Mouse (Mus musculus) urinary bladder, adult 2 months (tissue): ENCODE measurements around the gene Smyd3. TPM values are rescaled to one million over a fixed set of nuclear protein-coding genes. Genes with fewer than 3 reads are reported as not detected.

Experiments
- DNase-seq: peaks from one replicate; pipeline ENCODE4 v3.0.0; 2022; ENCODE audit warnings: low spot score
- polyA plus RNA-seq: library from polyadenylated mRNA; depleted of rRNA; stranded (reverse); fragments of >200 nt; gene quantifications from 2 replicates; pipeline ENCODE4 v1.2.3, GENCODE M21; 2012

The Smyd3 gene
- polyA plus RNA-seq, 1 experiment: 7.9 TPM

GRCm38 (mm10) chr1:179519901-179520300, 2.1 kb upstream of the Smyd3 start:
- no peak for DNase-seq

GRCm38 (mm10) chr1:179516941-179517712, 714 bp downstream of the Smyd3 start:
- DNase-seq: no peak

GRCm38 (mm10) chr1:179511895-179512294, 5.9 kb downstream of the Smyd3 start:
- DNase-seq: no peak

- no peak for DNase-seq
These were observed 7.1 kb downstream of the Smyd3 start for GRCm38 (mm10) chr1:179510546-179511340.

- DNase-seq: no peak
These were observed 11.1 kb downstream of the Smyd3 start for GRCm38 (mm10) chr1:179506530-179507315.

- no peak for DNase-seq
These were observed 15.3 kb downstream of the Smyd3 start for GRCm38 (mm10) chr1:179502565-179502964.

- DNase-seq: no peak
These were observed 18.6 kb downstream of the Smyd3 start for GRCm38 (mm10) chr1:179499257-179499656.

- DNase-seq: no peak
These were observed 24.9 kb downstream of the Smyd3 start for GRCm38 (mm10) chr1:179492908-179493307.

GRCm38 (mm10) chr1:179488520-179488919, 29.3 kb downstream of the Smyd3 start:
- no peak for DNase-seq

GRCm38 (mm10) chr1:179487990-179488389, 29.9 kb downstream of the Smyd3 start:
- DNase-seq: no peak

GRCm38 (mm10) chr1:179487238-179487637, 30.6 kb downstream of the Smyd3 start:
- DNase-seq: no peak

- DNase-seq: no peak
These were observed 31.9 kb downstream of the Smyd3 start for GRCm38 (mm10) chr1:179485784-179486540.

- DNase-seq: no peak
These were observed 37.0 kb downstream of the Smyd3 start for GRCm38 (mm10) chr1:179480862-179481261.

GRCm38 (mm10) chr1:179477157-179477902, 40.5 kb downstream of the Smyd3 start:
- no peak for DNase-seq

GRCm38 (mm10) chr1:179476461-179477156, 41.2 kb downstream of the Smyd3 start:
- DNase-seq: no peak

- no peak for DNase-seq
These were observed 43.1 kb downstream of the Smyd3 start for GRCm38 (mm10) chr1:179474776-179475175.

- no peak for DNase-seq
These were observed 43.8 kb downstream of the Smyd3 start for GRCm38 (mm10) chr1:179473920-179474643.

- DNase-seq: no peak
These were observed 49.9 kb downstream of the Smyd3 start for GRCm38 (mm10) chr1:179467970-179468369.

GRCm38 (mm10) chr1:179462376-179462775, 55.5 kb downstream of the Smyd3 start:
- DNase-seq: no peak
